Mouse (Mus musculus) neutrophil, adult 59 days (primary cell): ENCODE measurements around the gene Syt11. TPM values are rescaled to one million over a fixed set of nuclear protein-coding genes. Genes with fewer than 3 reads are reported as not detected.

ENCODE experiments used
- total RNA-seq, 2 experiments: library from RNA; stranded (reverse); gene quantifications; 1 replicate in 1 of 2; 2 replicates in 1 of 2; pipeline ENCODE4 v1.2.4; 2023

Gene Syt11
- total RNA-seq: under 1 TPM; 0.62 to 0.99 TPM

GRCm38 (mm10) chr3:88774939-88775841, at the start of gene Syt11:
Gene Syt11 (minus strand): TSS chr3:88775164.

GRCm38 (mm10) chr3:88716399-88717197, 58.4 kb downstream of the Syt11 start, which contains the start of gene Rit1:
Gene Rit1 (plus strand): TSS chr3:88716838.

Other genes with a start within 250 kb of the Syt11 start
- under 1 TPM; 0.11 to 0.13 TPM for gene Mex3a, start 242.8 kb downstream of the Syt11 start, total RNA-seq
- not detected for gene Rab25, start 226.9 kb downstream of the Syt11 start, total RNA-seq
- 10 to 100 TPM; 76.5 to 78.5 TPM for gene Lamtor2, start 222.1 kb downstream of the Syt11 start, total RNA-seq
- gene Ubqln4, start 221.4 kb downstream of the Syt11 start, total RNA-seq: 10 to 100 TPM; 17.7 to 20.7 TPM
- gene Ssr2, start 199.3 kb downstream of the Syt11 start, total RNA-seq: 10 to 100 TPM; 75.0 to 88.1 TPM
- 100 to 1,000 TPM; 210 to 213 TPM for gene Arhgef2, start 169.2 kb downstream of the Syt11 start, total RNA-seq
- not detected for gene Rxfp4, start 122.0 kb downstream of the Syt11 start, total RNA-seq
- gene Khdc4, start 89.4 kb downstream of the Syt11 start, total RNA-seq: 10 to 100 TPM; 92.1 to 93.0 TPM
- gene Rit1, start 58.3 kb downstream of the Syt11 start, total RNA-seq: 10 to 100 TPM; 47.9 to 50.6 TPM
- 10 to 100 TPM; 27.4 to 28.4 TPM for gene Gon4l, start 60.1 kb upstream of the Syt11 start, total RNA-seq
- gene Msto1, start 138.8 kb upstream of the Syt11 start, total RNA-seq: 1 to 10 TPM; 5.6 to 7.2 TPM
- 10 to 100 TPM; 39.4 to 39.7 TPM for gene Ash1l, start 175.5 kb upstream of the Syt11 start, total RNA-seq
- 10 to 100 TPM; 62.2 to 63.3 TPM for gene Dap3, start 176.0 kb upstream of the Syt11 start, total RNA-seq